Mouse (Mus musculus): ENCODE data around the gene Ric8a.
A peak's percentile ranks its signal among the peaks of the same experiment; 100 is the strongest.

The Ric8a gene

DNA sequence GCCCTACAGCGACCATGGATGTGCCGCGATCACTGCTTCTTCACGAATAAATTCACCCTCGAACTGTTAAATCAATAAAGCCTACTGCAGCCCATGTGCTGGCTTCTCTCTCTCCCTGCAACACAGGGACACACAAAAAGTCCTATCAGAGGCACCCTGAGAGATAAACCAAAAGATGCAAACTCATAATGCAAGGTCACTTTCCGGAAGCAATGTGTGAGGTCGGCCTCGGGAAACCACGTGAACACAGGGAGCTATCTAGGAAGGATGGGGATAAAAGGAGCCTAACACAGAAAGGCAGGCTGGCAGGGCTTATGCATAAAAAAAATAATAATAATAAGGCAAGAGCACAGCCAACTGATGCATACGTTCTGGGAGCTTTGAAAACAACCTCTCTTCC is 10.1 kb upstream of the Ric8a start:
- no peak for DNase-seq (ENCODE audit: low spot score)

DNA sequence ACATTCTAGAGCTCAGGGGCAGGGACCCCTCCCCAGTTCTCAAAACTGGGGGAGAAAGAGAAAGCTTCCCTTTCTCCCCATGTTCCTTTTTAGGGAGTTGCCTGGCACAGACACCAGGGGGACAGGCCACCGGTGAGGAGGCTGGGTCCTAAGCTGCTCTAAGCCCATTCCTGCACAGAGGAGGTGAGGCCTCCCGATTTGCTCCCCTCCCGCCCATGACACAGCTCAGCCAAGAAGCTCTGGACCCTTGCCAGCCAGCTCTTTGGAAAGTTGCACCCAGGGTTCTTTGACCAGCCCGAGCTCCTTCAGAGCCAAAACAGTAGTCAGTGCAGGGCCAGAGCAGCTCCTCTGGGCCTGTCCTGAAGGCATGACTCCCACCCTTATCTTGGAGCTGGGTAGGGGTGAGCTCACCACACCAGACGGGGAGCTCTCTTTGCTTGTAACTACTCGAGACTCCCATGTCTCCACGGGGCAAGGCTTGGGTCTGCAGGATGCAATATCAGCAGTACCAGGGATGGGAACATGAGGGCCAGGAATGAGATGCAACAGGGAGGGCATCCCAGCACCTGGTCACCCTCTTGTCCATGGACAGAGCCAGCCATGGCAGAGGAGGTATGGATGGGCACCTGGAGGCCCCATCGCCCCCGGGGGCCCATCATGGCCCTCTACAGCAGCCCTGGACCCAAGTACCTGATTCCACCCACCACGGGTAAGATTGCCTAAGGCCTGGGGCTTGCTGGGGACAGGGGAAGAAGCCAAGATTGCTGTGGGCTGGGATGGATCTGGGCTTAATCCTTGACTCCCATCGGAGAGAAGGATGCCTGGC is 8.8 kb upstream of the Ric8a start, which contains the start of gene Odf3:
Gene Odf3 (plus strand): TSS at position 51 of the 826 bp plus-strand sequence.
- no peak for DNase-seq (ENCODE audit: low spot score)

DNA sequence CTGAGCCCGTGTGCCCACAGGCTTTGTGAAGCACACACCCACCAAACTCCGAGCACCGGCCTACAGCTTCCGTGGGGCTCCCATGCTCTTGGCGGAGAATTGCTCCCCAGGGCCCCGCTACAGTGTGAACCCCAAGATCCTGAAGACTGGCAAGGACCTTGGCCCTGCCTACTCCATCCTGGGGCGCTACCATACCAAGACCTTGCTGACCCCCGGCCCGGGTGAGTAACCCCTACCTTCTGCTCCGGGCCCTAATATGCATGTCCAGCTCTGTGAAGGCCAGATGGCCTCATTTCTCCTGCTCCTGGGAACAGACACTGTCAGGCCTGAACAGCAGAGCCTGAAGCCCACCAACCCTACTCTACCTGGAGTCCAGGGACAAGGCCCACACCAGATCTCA is 8.2 kb upstream of the Ric8a start:
- no peak for DNase-seq (ENCODE audit: low spot score)

DNA sequence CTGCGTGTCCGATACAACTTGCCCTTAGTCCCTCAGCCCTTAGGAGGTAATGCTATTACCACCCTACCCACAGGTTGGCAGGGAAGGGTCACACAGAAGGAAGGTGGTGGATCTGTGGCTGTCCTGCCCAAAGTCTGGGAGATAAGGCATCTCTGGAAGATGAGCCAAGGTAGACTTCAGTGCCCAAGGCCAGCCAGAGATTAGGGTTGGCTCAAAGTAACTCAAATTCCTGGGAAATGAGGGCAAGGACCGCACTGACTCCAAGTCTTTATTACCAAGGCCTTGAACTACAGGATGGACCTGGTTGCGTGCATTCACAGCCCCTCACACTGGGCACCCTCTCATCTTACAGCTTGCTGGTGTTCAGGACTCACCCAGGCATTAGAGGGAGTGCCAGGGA is 4.8 kb upstream of the Ric8a start:
- DNase-seq (ENCODE audit: low spot score) = no peak

DNA sequence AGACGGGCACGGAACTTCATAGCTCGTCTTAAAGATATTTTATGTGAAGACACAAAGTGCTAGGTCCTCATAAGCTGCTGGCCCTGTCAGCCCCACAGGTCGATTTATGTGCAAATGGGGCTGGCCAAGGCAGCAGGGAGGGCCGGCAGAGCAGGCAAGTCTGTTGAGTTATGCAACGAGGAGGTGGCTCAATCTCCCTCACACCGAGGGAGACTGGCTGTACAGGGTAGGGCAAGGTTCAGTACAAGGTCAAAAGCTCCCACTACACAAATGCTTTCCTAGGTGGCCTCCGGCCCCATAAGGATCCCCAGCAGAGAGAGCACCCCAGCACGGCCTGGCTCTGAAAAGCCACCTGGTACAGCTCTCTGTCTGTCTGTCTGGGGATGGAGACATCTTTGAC is 3.4 kb upstream of the Ric8a start:
- no peak for DNase-seq (ENCODE audit: low spot score)

DNA sequence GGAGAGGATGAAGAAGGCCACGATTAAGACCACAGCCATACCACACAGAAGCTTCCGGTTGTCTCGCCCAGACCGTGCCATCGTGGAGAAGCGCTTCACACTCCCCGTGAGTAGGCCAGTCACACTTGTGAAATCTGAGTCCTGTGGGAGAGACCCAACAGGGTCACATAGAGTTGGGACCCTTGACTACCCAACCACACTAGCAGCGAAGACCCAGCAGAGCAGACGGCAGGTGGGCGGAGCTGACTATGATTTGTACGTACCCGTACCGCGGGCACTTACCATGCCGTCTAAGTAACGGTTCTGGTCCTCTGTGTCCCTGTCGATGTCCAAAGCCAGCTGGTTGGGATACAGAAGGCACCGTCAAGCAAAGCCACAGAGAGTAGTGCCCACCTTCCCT is 2.3 kb upstream of the Ric8a start:
- DNase-seq (ENCODE audit: low spot score) = no peak

DNA sequence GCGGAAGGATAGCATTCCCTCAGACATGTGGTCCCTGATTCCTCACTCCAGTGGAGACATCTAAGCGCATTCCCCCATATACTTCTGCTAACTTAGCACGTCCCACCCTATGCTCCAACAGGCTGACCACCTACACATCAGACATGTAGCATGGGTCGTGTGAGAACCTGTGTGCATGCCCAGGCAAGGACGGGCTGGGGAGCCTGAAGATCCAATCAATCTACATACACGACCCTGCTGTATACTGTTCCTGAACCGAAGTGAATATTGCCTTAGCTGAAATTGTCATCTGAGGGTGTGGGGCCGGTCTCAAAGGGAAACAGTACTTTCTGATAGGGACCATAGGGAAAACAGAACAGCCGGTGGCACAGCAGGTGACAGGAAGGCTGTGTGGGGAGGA is 1.6 kb upstream of the Ric8a start:
- DNase-seq (ENCODE audit: low spot score) = no peak

DNA sequence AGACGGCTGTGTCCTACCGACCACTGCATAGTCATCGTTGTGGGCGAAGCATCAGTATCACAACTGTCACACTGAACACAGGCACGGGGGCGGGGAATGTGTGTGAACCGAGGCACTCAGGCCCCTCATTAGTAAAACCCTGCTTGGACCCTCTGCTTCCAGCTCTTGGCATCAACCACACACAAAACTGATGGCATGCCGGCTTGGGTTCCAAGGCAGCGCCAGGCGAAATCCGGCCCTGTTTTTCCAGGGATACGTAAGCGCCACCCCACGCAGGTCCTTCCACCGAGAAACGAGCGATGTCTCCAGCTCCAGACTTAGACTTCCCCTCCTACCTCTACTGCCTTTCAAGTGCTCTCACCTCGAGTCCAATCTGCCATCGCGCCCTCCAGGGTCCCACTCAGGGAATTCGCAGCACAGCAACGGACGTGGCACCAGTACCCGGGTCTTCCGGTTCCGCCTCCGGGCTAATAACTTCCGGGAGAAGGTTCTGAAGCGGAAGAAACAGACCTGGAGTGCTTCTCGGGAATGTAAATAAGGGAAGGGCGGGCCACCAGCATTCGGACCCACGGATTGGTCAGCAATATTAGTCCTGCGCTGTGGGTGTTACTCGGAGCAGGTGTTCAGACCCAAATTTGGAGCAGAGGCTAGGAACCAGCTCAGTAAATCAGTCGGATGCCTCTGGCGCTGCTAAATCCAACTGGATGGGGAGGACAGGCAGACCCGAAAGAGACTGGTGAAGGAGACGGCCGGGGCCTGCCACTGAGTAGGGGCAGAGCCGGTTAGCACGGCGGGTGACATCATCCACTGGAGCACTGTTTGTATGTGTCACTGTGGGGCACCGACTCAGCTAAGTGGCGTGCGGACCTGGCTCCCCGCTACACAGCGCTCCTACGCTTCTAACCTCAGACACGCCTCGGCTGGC is 635 bp upstream of the Ric8a start, which contains the start of gene Gm45785:
Gene Gm45785 (minus strand): TSS at position 472 of the 925 bp plus-strand sequence.
- DNase-seq (ENCODE audit: low spot score) = peak; percentile 89

DNA sequence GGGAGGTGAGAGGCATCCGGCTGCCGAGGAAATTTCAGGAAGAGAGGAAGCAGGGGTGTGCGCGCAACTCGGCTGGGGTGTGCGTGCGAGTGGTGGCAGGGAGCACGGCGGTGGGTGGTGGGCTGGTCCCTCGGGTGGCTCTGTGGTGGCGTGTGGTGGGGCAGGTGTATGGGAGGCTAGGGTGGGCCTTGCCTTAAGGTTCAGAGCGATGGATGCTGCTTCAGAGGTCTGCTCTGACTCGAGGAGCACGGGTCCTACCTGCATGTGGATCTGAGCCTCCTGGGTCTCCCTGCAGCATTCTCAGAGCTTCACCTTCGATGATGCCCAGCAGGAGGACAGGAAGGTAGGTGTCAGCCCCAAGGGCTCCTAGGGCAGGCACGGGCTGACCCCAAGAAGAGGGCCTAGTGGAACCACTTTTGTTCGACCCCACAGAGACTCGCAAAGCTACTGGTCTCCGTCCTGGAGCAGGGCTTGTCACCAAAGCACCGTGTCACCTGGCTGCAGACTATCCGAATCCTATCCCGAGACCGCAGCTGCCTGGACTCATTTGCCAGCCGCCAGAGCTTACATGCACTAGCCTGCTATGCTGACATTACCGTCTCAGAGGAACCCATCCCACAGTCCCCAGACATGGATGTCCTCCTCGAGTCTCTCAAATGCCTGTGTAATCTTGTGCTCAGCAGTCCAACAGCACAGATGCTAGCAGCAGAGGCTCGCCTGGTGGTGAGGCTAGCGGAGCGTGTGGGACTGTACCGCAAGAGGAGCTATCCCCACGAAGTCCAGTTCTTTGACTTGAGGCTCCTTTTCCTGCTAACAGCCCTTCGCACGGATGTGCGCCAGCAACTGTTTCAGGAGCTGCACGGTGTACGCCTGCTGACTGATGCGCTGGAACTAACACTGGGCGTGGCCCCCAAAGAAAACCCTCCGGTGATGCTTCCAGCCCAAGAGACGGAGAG is 1.1 kb downstream of the Ric8a start, which contains the start of gene Bet1l:
Gene Bet1l (minus strand): TSS at position 28 of the 956 bp plus-strand sequence.
- no peak for DNase-seq (ENCODE audit: low spot score)

DNA sequence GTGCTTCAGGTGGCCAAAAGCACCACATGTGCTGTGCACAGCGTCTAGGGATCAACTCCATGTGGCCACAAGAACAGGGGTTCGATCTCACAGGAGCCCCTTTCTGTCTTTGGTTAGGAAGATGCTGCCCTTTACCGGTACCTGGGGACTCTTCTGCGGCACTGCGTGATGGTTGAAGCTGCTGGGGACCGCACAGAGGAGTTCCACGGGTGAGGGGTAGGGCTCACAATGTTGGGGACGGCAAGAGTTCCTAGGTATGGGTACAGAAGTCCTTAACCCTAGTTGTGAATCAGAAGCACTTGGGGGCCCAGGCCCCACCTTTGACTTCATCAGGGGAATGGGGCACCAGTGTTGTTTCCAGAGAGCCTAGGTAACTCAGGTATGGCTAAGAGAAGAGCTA is 2.0 kb downstream of the Ric8a start:
- no peak for DNase-seq (ENCODE audit: low spot score)

DNA sequence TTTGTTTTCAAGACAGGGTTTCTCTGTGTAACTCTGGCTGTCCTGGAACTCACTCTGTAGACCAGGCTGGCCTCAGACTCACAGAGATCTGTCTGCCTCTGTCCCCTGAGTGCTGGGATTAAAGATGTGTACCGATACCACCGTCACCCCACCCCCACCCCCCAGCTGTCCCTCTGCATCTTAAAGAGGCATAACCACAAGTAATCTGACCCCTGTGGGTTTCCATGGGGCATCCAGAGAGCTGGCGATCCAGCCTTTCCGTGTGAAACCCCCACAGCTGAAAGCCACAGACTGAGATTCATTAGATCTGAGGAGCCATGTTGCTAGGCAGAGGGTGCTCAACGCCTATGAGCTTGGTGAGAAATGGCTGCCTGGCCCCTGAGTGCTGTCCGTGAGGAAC is 3.2 kb downstream of the Ric8a start:
- no peak for DNase-seq (ENCODE audit: low spot score)

DNA sequence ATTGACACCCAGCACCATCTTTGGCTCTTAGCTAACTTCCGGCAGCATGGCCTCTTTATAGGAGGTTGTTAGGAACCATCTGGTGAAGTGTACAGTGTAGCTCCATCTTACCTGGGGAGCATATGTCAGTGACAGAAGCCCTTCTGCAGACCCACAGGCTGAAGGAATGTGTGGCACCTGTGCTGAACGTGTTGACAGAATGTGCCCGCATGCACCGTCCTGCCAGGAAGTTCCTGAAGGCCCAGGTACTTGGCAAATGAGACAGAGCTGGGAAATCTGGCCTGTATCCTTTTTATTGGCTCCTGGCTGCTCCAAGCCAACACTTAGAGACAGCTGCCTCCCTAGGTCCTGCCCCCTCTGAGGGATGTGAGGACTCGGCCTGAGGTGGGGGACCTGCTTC is 4.0 kb downstream of the Ric8a start:
- no peak for DNase-seq (ENCODE audit: low spot score)

DNA sequence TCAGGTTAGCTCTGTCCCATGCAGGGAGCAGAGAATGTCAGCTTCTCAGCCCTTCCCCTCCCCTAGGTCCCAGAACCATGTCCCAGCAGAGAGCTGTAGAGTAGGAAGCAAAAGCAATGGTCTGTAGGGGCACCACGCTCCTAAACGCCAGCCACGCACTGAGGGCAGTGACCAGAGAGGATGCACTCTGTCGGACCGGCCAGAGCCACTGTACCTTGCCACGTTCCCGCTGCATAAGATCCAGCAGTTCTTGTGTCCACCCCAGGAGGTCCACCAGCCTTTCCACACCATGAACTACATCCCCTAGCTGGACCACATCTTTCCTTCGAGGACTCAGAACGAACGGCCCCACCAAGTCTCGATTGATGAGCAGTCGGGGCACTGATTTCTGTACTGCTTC is 8.0 kb downstream of the Ric8a start:
- no peak for DNase-seq (ENCODE audit: low spot score)

DNA sequence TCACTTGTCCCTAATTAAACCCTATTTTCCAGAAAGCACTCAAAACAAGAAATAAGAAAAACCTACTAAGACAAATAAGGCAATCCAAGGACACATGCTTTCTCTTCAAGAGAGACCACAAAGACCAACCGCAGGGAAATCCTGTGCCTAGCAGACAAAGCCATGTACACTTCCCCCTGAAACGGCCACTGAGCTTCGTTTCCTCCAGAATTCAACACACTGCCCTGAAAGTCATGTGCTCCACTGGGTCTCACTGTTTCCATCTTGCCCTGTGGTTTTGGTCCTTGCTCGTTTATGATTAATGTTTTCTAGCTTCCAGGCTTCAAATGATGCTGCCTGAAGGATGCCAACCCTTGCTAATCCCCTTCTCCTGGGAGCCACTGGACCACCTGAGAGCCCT is 17.5 kb downstream of the Ric8a start:
- DNase-seq (ENCODE audit: low spot score) = no peak

DNA sequence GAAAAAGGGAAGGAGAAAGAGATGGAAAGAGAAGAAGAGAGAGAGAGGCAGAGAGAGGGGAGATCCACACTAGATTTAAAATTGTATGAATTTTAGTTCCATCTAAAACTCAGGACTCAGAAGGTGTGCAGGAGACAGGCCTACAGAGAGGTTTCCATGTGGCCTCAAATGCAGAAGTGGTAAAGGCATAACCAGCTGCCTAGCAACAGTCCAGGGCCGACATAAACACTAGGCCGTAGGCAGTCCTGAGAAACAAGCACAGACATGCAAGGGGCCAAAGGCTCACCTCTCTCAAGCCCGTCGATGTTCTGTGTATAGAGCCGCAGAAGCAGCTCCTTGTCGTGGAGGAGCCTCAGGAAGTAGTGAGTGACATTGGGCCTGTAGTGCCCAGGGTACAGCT is 20.6 kb downstream of the Ric8a start:
- no peak for DNase-seq (ENCODE audit: low spot score)

DNA sequence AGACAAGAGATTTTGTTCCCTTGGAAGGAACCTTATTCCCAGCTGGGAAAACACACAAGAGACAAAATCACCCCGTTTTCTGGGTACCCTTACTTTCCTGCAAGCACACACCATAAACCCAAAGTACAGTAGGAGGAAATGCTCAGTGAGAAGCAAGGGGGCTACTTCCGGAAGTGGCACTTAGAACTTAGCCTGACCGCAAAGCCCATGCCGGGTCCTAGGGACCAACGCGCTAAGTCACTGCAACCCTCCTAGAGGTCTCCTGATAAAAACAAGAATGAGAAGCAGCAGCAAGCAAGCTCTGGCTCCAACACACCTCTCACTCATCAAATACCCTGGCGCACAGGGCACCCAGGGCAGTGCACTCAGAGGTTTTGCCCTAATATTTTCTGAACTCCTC is 22.6 kb downstream of the Ric8a start:
- no peak for DNase-seq (ENCODE audit: low spot score)

DNA sequence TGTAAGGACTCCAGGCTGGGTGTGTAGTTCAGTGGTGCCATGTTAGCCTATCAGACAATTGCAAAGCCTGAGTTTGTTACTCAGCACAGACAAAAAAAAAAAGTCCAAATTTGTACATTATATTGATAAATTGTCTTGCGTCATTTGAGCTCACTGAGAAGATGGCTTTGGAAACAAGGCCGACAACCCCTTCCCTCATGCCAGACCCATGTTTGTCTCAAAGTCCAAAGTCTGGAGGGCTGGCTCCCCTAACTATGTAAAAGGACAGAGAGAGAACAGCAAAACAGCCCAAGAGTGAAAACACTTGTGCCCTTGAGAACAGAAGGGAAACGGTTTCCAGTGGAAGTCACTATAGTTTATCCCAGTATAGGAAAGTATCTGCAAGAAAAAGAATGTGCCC is 23.7 kb downstream of the Ric8a start:
- DNase-seq (ENCODE audit: low spot score) = no peak

DNA sequence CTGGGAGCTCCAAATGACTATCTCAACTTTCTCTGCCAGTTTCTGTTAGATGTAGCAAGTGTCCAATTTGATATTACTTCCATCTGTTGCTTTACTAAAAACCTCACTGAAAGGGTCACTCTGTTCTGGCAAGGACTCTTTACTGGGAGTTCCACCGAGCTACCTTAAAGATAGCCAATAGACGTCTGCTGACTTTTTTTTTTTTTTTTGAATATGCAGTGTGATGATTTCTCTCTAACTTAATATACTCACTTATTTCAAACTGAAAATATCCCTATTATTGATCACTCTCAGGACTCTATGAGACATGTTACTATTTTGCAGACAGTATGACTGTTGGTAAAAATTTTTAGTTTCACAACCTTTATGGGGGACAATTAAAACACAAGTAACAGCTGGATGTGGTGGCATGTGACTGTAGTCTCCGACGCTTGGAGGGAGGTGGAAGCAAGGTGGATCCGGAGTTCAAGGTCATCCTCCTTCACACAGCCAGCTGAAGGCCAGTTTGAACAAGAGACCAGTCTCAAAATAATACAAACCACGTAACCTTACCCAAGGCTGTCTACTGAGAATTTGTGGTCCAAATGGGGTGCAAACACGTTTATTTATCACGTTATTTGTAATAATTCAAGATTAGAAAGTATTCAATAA is 24.2 kb downstream of the Ric8a start:
- no peak for DNase-seq (ENCODE audit: low spot score)

DNA sequence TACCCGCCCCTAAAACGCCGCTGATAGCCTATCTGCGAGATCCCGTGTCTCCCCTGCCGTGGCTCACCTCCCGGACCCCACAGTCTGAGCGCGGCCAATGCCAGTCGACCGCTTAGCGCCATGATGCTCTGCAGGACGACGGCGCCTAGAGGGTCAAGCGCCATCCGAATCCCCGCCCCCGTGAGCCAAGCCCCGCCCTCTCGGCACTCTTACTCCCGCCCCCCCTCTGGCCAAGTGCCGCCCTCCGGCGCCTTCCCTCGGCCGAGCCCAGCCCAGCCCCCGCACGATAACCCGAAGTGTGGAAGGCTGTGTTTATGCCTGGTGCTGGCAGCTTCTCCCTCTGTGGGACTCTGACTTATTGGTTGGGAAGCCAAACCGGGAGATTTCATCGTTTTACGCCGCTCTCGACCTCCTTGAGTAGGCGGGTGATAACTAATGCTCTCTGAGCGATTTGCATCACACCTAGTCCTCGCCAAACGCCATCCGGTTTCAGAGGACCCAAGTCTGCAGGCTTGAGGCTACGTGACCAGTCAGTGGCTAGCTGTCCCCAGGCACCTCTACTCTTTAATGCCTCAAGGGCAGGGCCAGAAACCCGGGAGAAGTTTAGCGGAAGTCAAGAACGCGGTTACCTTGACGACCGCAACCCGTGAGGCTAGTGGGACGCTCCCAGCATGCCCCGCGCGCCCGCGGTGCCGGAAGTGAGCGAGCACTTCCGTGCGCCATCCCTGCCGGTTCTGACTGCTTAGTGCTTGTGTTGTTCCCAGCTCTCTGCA is 25.1 kb downstream of the Ric8a start, which contains the start of the genes Psmd13 and Sirt3:
Gene Psmd13 (plus strand): TSS at position 273 of the 773 bp plus-strand sequence.
Gene Sirt3 (minus strand): TSS at position 614 of the 773 bp plus-strand sequence.
- peak; percentile 95 for DNase-seq (ENCODE audit: low spot score)

DNA sequence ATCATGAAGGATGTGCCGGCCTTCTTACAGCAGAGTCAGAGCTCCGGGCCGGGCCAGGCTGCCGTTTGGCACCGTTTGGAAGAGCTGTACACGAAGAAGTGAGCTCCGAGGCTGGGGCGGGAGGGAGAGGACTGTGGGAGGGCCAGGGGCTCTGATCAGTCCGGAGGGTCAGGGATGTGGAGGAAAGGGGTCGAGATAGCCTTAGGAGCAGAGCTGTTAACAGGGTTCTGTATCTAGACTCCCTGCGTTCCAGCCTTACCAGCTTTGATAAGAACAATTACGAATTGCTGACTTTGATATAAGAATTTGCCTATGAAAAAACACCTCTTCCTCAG is 25.7 kb downstream of the Ric8a start:
- no peak for DNase-seq (ENCODE audit: low spot score)

Data from layer of hippocampus, adult 11-12 months (tissue).